Mouse (Mus musculus) 3134 (cell line): ENCODE data around the gene Ube2c.

Experiments
- DNase-seq: peaks from one replicate; pipeline ENCODE4 v3.0.0-alpha.2; 2011; ENCODE audit warnings: low spot score; ENCODE audit not compliant: insufficient read length; ENCODE audit errors: extremely low read depth

Gene Ube2c

GRCm38 (mm10) chr2:164786388-164786885, 16.7 kb downstream of the Ube2c start:
- DNase-seq: no peak

GRCm38 (mm10) chr2:164787032-164787431, 17.3 kb downstream of the Ube2c start:
- no peak for DNase-seq

- no peak for DNase-seq
These were observed 18.1 kb downstream of the Ube2c start for GRCm38 (mm10) chr2:164787779-164788178.

GRCm38 (mm10) chr2:164788411-164788810, 18.7 kb downstream of the Ube2c start:
- DNase-seq: no peak

GRCm38 (mm10) chr2:164790451-164790850, 20.8 kb downstream of the Ube2c start:
- DNase-seq: no peak

- DNase-seq: no peak
These were observed 22.2 kb downstream of the Ube2c start for GRCm38 (mm10) chr2:164791841-164792261.

- DNase-seq: no peak
These were observed 22.9 kb downstream of the Ube2c start for GRCm38 (mm10) chr2:164792400-164793190.

GRCm38 (mm10) chr2:164793236-164793635, 23.5 kb downstream of the Ube2c start:
- DNase-seq: no peak

GRCm38 (mm10) chr2:164793772-164794171, 24.1 kb downstream of the Ube2c start:
- no peak for DNase-seq

- peak; percentile 60 for DNase-seq
These were observed 24.6 kb downstream of the Ube2c start for GRCm38 (mm10) chr2:164794293-164794692.

- no peak for DNase-seq
These were observed 26.2 kb downstream of the Ube2c start for GRCm38 (mm10) chr2:164795868-164796267.

GRCm38 (mm10) chr2:164798554-164798953, 28.9 kb downstream of the Ube2c start:
- DNase-seq: peak; percentile 46

- DNase-seq: no peak
These were observed 30.7 kb downstream of the Ube2c start for GRCm38 (mm10) chr2:164800252-164801004.

GRCm38 (mm10) chr2:164803201-164803920, 33.7 kb downstream of the Ube2c start:
- no peak for DNase-seq

GRCm38 (mm10) chr2:164803921-164804313, 34.2 kb downstream of the Ube2c start:
- DNase-seq: no peak

- DNase-seq: peak; percentile 94
These were observed 35.0 kb downstream of the Ube2c start, which contains the start of the genes Acot8 and Zswim3 for GRCm38 (mm10) chr2:164804533-164805331. TSS of gene Acot8 (minus strand) at chr2:164804882. TSS of gene Zswim3 (plus strand) at chr2:164805098.

- no peak for DNase-seq
These were observed 35.6 kb downstream of the Ube2c start for GRCm38 (mm10) chr2:164805332-164805718.

- no peak for DNase-seq
These were observed 36.9 kb downstream of the Ube2c start for GRCm38 (mm10) chr2:164806614-164807013.

GRCm38 (mm10) chr2:164813557-164813956, 43.9 kb downstream of the Ube2c start:
- no peak for DNase-seq

- no peak for DNase-seq
These were observed 45.6 kb downstream of the Ube2c start for GRCm38 (mm10) chr2:164815348-164815747.
